Comparison of ENCODE assay signal across 8 mouse cellular contexts in the genomic region with DNA sequence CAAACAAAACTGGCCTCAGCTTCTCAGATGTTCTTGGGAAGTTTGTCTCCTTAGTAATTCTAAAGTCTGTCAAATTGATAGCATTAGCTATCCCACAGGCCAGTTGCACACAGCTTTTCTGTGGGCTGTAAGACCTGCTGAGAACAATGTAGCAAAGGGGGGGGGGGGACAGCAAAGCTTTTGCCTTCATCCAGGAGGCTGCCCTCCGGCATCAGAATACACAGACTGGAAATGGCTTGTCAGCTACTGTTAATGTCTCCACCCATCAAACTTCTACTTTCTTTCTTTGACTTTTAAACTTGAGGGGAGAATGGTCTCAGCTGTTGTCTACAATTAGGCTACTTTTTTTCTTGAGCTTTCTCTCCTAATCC. TPM values are rescaled to one million over a fixed set of nuclear protein-coding genes. Genes with fewer than 3 reads are reported as not detected.
DNase-seq lines count a peak whose midpoint lies in the region; ATAC-seq and TF ChIP-seq lines count a peak whose summit lies in the region.

No protein-coding gene starts in this region.

- peak overlapping the region; percentile 81 for H3K4me3 ChIP-seq in gastrocnemius, adult 2 months
- H3K4me3 ChIP-seq in limb, embryonic 13.5 days = no peak overlapping the region
- no peak overlapping the region for H3K4me3 ChIP-seq in limb, embryonic 10.5 days
- H3K4me3 ChIP-seq in embryonic facial prominence, embryonic 15.5 days (replicated peaks) = no peak overlapping the region
- H3K4me3 ChIP-seq in liver, postnatal 0 days (ENCODE audit: low read depth, low read length) = no peak overlapping the region

- TF ChIP-seq EP300 in liver, postnatal 0 days (IDR thresholded peaks at IDR 0.05; ENCODE audit: low read depth) = no peak

- intact Hi-C loops in gastrocnemius, adult 2 months (cut with DNase I) = loop anchor here (2.0 to 10.0 kb wide), 2 partner anchors 40 to 296 kb away; no protein-coding TSS in a partner anchor

- H3K36me3 ChIP-seq in limb, embryonic 13.5 days = no peaks in the 10 kb centered on the region
- no peaks in the 10 kb centered on the region for H3K36me3 ChIP-seq in limb, embryonic 10.5 days
- no peaks in the 10 kb centered on the region for H3K36me3 ChIP-seq in embryonic facial prominence, embryonic 15.5 days
- no peaks in the 10 kb centered on the region for H3K36me3 ChIP-seq in liver, postnatal 0 days (replicated peaks; ENCODE audit: insufficient read depth, low read length)

- no peak overlapping the region for H3K4me2 ChIP-seq in limb, embryonic 13.5 days (replicated peaks)
- 0 out of 2 replicates have a peak overlapping the region, but pooled peaks have one; percentile 24 for H3K4me2 ChIP-seq in embryonic facial prominence, embryonic 15.5 days (replicated peaks)
- peak overlapping the region; percentile 63; the same call in 1 of the 2 replicates for H3K4me2 ChIP-seq in liver, postnatal 0 days (ENCODE audit: low read depth, low read length)

- peak overlapping the region; percentile 95 for H3K27ac ChIP-seq in gastrocnemius, adult 2 months
- no peak overlapping the region for H3K27ac ChIP-seq in limb, embryonic 13.5 days
- H3K27ac ChIP-seq in limb, embryonic 10.5 days = no peak overlapping the region
- peak overlapping the region; percentile 82; the same call in 1 of the 2 replicates for H3K27ac ChIP-seq in embryonic facial prominence, embryonic 15.5 days (replicated peaks)
- H3K27ac ChIP-seq in liver, postnatal 0 days (ENCODE audit: low read depth) = peak overlapping the region; percentile 65

- peaks cover 8% of the 10 kb centered on the region; the same call in 1 of the 2 replicates for H3K9me3 ChIP-seq in limb, embryonic 13.5 days
- H3K9me3 ChIP-seq in limb, embryonic 10.5 days (replicated peaks) = no peaks in the 10 kb centered on the region
- no peaks in the 10 kb centered on the region for H3K9me3 ChIP-seq in embryonic facial prominence, embryonic 15.5 days (replicated peaks)
- H3K9me3 ChIP-seq in liver, postnatal 0 days (ENCODE audit: low read length) = no peaks in the 10 kb centered on the region

- no peak for DNase-seq in gastrocnemius, adult 2 months
- no peak for DNase-seq in gastrocnemius, postnatal 10 days
- no peak for DNase-seq in limb, embryonic 10.5 days (ENCODE audit: low spot score)
- no peak for DNase-seq in liver, postnatal 0 days
- DNase-seq in thymus, postnatal 4 days = no peak
- no peak for DNase-seq in thymus, postnatal 25 days

- H3K27me3 ChIP-seq in limb, embryonic 13.5 days = 0 out of 2 replicates have a peak, but pooled peaks cover 3% of the 10 kb centered on the region
- no peaks in the 10 kb centered on the region; the same call in 1 of the 2 replicates for H3K27me3 ChIP-seq in limb, embryonic 10.5 days (ENCODE audit: low read depth, poor library complexity, severe bottlenecking)
- no peaks in the 10 kb centered on the region for H3K27me3 ChIP-seq in embryonic facial prominence, embryonic 15.5 days
- no peaks in the 10 kb centered on the region for H3K27me3 ChIP-seq in liver, postnatal 0 days (ENCODE audit: insufficient read depth, low read length)

- peaks cover 27% of the 10 kb centered on the region for H3K4me1 ChIP-seq in limb, embryonic 13.5 days
- H3K4me1 ChIP-seq in limb, embryonic 10.5 days = peaks cover 29% of the 10 kb centered on the region
- peaks cover 28% of the 10 kb centered on the region for H3K4me1 ChIP-seq in embryonic facial prominence, embryonic 15.5 days
- peaks cover 16% of the 10 kb centered on the region for H3K4me1 ChIP-seq in liver, postnatal 0 days (ENCODE audit: insufficient read depth)

- no peak overlapping the region for H3K9ac ChIP-seq in limb, embryonic 13.5 days
- H3K9ac ChIP-seq in embryonic facial prominence, embryonic 15.5 days = no peak overlapping the region
- H3K9ac ChIP-seq in liver, postnatal 0 days (replicated peaks) = no peak overlapping the region; the same call in 1 of the 2 replicates

- peak; percentile 28; the same call in 1 of the 2 replicates for ATAC-seq in limb, embryonic 13.5 days (ENCODE audit: low FRiP score, low read depth)
- no peak; the same call in 1 of the 2 replicates for ATAC-seq in embryonic facial prominence, embryonic 15.5 days (ENCODE audit: insufficient number of reproducible peaks, low FRiP score, low TSS enrichment, low read depth)
- ATAC-seq in liver, postnatal 0 days = no peak

- WGBS in limb, embryonic 13.5 days = 88% methylated on average over 1 of the region's 1 CpGs
- 100% methylated on average over 1 of the region's 1 CpGs for WGBS in limb, embryonic 10.5 days
- WGBS in embryonic facial prominence, embryonic 15.5 days = 41% methylated on average over 1 of the region's 1 CpGs
- WGBS in liver, postnatal 0 days (ENCODE audit: insufficient replicate concordance) = 59% methylated on average over 1 of the region's 1 CpGs

- TF ChIP-seq CTCF in gastrocnemius, adult 2 months (IDR thresholded peaks at IDR 0.05) = no peak
- no peak for TF ChIP-seq CTCF in liver, postnatal 0 days (IDR thresholded peaks at IDR 0.05; ENCODE audit: low read depth)

RNA-seq across cellular contexts. Expression of gene Mgst2, which starts 48.2 kb away (rescaled TPM):
- total RNA-seq in gastrocnemius, adult 2 months (2021) = under 1 TPM; 0.39 to 0.61 TPM
- 1 to 10 TPM in 1 of 2 experiments, under 1 TPM in 1; 0.99 to 1.4 TPM for total RNA-seq in gastrocnemius, postnatal 10 days (2021)
- polyA plus RNA-seq in limb, embryonic 13.5 days (2015; fragmentation: Nextera tagmentation; extraction: Ambion mirVana) = 1.9 TPM in 2 replicates
- 0.35 and 0.43 TPM in 2 replicates for polyA plus RNA-seq in limb, embryonic 10.5 days (2016; fragmentation: Nextera tagmentation; extraction: Ambion mirVana)
- 15.4 and 17.9 TPM in 2 replicates for polyA plus RNA-seq in embryonic facial prominence, embryonic 15.5 days (2015; fragmentation: Nextera tagmentation; extraction: Ambion mirVana)
- polyA plus RNA-seq in liver, postnatal 0 days (2015; fragmentation: Nextera tagmentation; extraction: Ambion mirVana) = 36.8 TPM in 2 replicates

Comparison
In these comparisons a context has a peak if more than half of its experiments do, and no peak if none do; other contexts are left out.
1. H3K27ac ChIP-seq: peak in gastrocnemius, adult 2 months (single experiment), embryonic facial prominence, embryonic 15.5 days (single experiment) and liver, postnatal 0 days (single experiment); none in limb, embryonic 13.5 days (single experiment) and limb, embryonic 10.5 days (single experiment).